Mouse (Mus musculus): ENCODE results near the gene Trim33. TPM values are rescaled to one million over a fixed set of nuclear protein-coding genes. Genes with fewer than 3 reads are reported as not detected.

The Trim33 gene
- polyA plus RNA-seq (2014; fragmentation: Nextera tagmentation; extraction: Ambion mirVana) = 32.8 and 41.5 TPM in 2 replicates

GRCm38 (mm10) chr3:103279182-103280149 is at the start of gene Trim33:
TSS of gene Trim33 (plus strand) at chr3:103279293.
- peak within 1 kb of the TSS; percentile 94 for H3K27ac ChIP-seq (ENCODE audit: low read depth, low read length)
- DNase-seq (ENCODE audit: low spot score) = peak; percentile 96
- WGBS = under 1% methylated on average over 110 of the region's 136 CpGs
- peak within 1 kb of the TSS; percentile 86 for H3K4me3 ChIP-seq (ENCODE audit: low read depth, low read length)
- H3K9me3 ChIP-seq (ENCODE audit: control insufficient read depth, low read length) = no peaks in the 10 kb centered on the region
- peak within 1 kb of the TSS; percentile 91 for H3K4me2 ChIP-seq (ENCODE audit: low read depth, low read length, severe bottlenecking)
- H3K4me1 ChIP-seq (replicated peaks; ENCODE audit: control insufficient read depth, insufficient read depth, low read length) = peaks cover 6% of the 10 kb centered on the region
- peak within 1 kb of the TSS; percentile 93 for H3K9ac ChIP-seq (ENCODE audit: low read length)
- no peaks in the 10 kb centered on the region for H3K27me3 ChIP-seq (ENCODE audit: control insufficient read depth, insufficient read depth, low read length)
- no peaks in the 10 kb centered on the region for H3K36me3 ChIP-seq (ENCODE audit: control insufficient read depth, insufficient read depth, low read length)
- peak; percentile 89 for ATAC-seq (replicated peaks; ENCODE audit: low FRiP score)

DNA sequence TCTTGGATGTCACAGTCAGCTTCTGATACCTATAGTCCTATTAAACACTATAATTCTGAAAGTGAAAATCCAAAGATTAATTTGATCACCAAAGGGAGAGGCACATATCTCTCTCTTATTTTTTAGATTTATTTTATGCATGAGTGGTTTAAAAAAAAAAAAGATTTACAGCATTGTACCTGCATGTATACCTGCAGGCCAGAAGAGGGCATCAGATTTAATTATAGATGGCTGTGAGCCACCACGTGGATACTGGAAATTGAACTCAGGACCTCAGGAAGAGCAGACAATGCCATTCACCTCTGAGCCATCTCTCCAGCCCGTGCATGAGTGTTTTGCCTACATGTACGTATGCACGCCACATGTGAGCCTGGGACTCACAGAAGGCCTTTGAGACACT is 46.7 kb upstream of the Trim33 start:
- no peak overlapping the region for H3K9ac ChIP-seq (ENCODE audit: low read length)
- peaks cover 4% of the 10 kb centered on the region; the same call in 1 of the 2 replicates for H3K9me3 ChIP-seq (ENCODE audit: control insufficient read depth, low read length)
- no peaks in the 10 kb centered on the region for H3K27me3 ChIP-seq (ENCODE audit: control insufficient read depth, insufficient read depth, low read length)
- no peaks in the 10 kb centered on the region for H3K36me3 ChIP-seq (ENCODE audit: control insufficient read depth, insufficient read depth, low read length)
- 72% methylated on average over 4 of the region's 4 CpGs for WGBS
- H3K4me2 ChIP-seq (ENCODE audit: low read depth, low read length, severe bottlenecking) = no peak overlapping the region
- ATAC-seq (replicated peaks; ENCODE audit: low FRiP score) (no peak), DNase-seq (ENCODE audit: low spot score) (no peak)
- no peak overlapping the region for H3K4me3 ChIP-seq (ENCODE audit: low read depth, low read length)
- no peaks in the 10 kb centered on the region for H3K4me1 ChIP-seq (replicated peaks; ENCODE audit: control insufficient read depth, insufficient read depth, low read length)
- no peak overlapping the region for H3K27ac ChIP-seq (ENCODE audit: low read depth, low read length)

GRCm38 (mm10) chr3:103241524-103241923 is 37.6 kb upstream of the Trim33 start:
- Histone ChIP-seq H3K9me3 (ENCODE audit: control insufficient read depth, low read length) (no peaks in the 10 kb centered on the region; the same call in 1 of the 2 replicates), H3K27ac (ENCODE audit: low read depth, low read length) (no peak overlapping the region), H3K4me3 (ENCODE audit: low read depth, low read length) (no peak overlapping the region), H3K9ac (ENCODE audit: low read length) (no peak overlapping the region), H3K4me1 (replicated peaks; ENCODE audit: control insufficient read depth, insufficient read depth, low read length) (no peaks in the 10 kb centered on the region), H3K27me3 (ENCODE audit: control insufficient read depth, insufficient read depth, low read length) (no peaks in the 10 kb centered on the region), H3K36me3 (ENCODE audit: control insufficient read depth, insufficient read depth, low read length) (no peaks in the 10 kb centered on the region), H3K4me2 (ENCODE audit: low read depth, low read length, severe bottlenecking) (no peak overlapping the region)
- 86% methylated on average over 2 of the region's 2 CpGs for WGBS
- ATAC-seq (replicated peaks; ENCODE audit: low FRiP score) = no peak
- no peak for DNase-seq (ENCODE audit: low spot score)

DNA sequence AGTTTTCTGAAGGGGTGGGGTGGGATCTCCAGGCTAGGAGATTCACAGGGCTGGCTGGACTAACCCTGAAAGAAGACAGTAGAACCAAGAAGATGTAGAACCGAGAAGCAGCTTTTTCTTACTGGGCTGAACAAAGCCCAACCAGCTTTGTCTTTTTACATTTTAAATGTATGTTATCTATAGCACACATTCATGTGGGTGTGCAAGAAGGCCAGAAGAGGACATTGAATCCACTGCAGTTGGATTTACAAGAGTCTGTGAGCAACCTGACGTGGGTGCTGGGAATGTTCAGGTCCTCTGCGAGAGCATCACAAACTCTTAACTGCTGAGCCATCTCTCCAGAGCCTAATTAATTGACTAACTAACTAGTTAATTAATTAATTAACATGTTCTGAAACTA is 36.9 kb upstream of the Trim33 start:
- no peak for DNase-seq (ENCODE audit: low spot score)
- no peaks in the 10 kb centered on the region for H3K27me3 ChIP-seq (ENCODE audit: control insufficient read depth, insufficient read depth, low read length)
- no peak overlapping the region for H3K4me3 ChIP-seq (ENCODE audit: low read depth, low read length)
- no peaks in the 10 kb centered on the region; the same call in 1 of the 2 replicates for H3K9me3 ChIP-seq (ENCODE audit: control insufficient read depth, low read length)
- WGBS = 92% methylated on average over 3 of the region's 3 CpGs
- H3K4me2 ChIP-seq (ENCODE audit: low read depth, low read length, severe bottlenecking) = no peak overlapping the region
- no peak overlapping the region for H3K9ac ChIP-seq (ENCODE audit: low read length)
- H3K27ac ChIP-seq (ENCODE audit: low read depth, low read length) = no peak overlapping the region
- no peak for ATAC-seq (replicated peaks; ENCODE audit: low FRiP score)
- H3K36me3 ChIP-seq (ENCODE audit: control insufficient read depth, insufficient read depth, low read length) = no peaks in the 10 kb centered on the region
- no peaks in the 10 kb centered on the region for H3K4me1 ChIP-seq (replicated peaks; ENCODE audit: control insufficient read depth, insufficient read depth, low read length)

DNA sequence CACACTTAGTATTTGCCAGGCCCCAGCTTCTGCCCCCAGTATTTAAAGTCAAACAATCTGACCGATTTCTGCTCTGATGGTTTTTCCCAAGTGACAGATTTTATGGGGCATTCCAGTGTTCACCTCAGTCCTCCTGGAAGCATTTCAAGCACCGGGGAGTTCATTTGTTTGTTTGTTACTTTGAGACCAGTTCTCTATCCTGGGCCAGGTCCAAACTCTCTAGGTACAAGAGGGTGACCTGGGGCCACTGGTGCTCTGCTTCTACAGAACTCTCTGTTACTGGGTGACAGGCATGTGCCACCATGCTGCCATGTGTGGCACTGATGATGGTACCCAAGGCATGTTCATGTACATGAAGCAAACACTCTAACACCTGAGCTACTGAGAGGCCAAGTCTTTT is 35.6 kb upstream of the Trim33 start:
- Histone ChIP-seq H3K27me3 (ENCODE audit: control insufficient read depth, insufficient read depth, low read length) (no peaks in the 10 kb centered on the region), H3K4me1 (replicated peaks; ENCODE audit: control insufficient read depth, insufficient read depth, low read length) (no peaks in the 10 kb centered on the region), H3K36me3 (ENCODE audit: control insufficient read depth, insufficient read depth, low read length) (no peaks in the 10 kb centered on the region), H3K9ac (ENCODE audit: low read length) (no peak overlapping the region), H3K9me3 (ENCODE audit: control insufficient read depth, low read length) (no peaks in the 10 kb centered on the region; the same call in 1 of the 2 replicates), H3K27ac (ENCODE audit: low read depth, low read length) (no peak overlapping the region), H3K4me2 (ENCODE audit: low read depth, low read length, severe bottlenecking) (no peak overlapping the region), H3K4me3 (ENCODE audit: low read depth, low read length) (no peak overlapping the region)
- no peak for ATAC-seq (replicated peaks; ENCODE audit: low FRiP score)
- DNase-seq (ENCODE audit: low spot score) = peak; percentile 24
- WGBS = 91% methylated on average over 2 of the region's 2 CpGs

DNA sequence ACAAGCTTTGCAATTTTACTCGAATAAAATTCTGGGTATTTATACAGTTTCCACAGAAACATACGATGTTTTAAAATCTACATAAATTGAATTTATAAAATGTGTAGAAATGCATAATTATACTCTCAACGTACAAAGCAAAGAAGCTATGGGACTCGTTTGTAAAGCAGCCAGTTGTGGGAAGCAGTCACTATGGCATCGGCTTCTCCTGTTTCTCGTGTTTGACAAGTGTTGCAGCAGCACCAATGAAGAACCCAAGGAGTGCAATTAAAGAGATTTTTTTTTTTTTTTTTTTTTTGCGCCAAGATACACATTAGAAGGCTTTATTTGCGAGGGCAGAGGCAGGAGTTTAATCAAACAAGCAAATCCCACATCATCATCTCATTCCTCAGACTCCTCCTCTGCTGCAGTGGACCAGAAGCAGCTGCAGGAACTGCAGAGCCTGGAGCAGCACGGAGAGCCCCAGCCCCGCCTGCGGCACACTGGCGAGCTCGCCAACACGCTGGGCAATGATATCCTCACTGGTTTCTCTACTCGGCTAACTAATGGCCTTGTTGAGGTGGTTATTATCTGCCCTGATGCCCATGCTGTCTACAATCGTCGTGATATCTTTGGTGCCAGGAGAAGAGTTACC is 32.3 kb upstream of the Trim33 start:
- Histone ChIP-seq H3K36me3 (ENCODE audit: control insufficient read depth, insufficient read depth, low read length) (no peaks in the 10 kb centered on the region), H3K27ac (ENCODE audit: low read depth, low read length) (no peak overlapping the region), H3K9ac (ENCODE audit: low read length) (no peak overlapping the region), H3K9me3 (ENCODE audit: control insufficient read depth, low read length) (no peaks in the 10 kb centered on the region), H3K4me1 (replicated peaks; ENCODE audit: control insufficient read depth, insufficient read depth, low read length) (no peaks in the 10 kb centered on the region), H3K27me3 (ENCODE audit: control insufficient read depth, insufficient read depth, low read length) (no peaks in the 10 kb centered on the region), H3K4me2 (ENCODE audit: low read depth, low read length, severe bottlenecking) (no peak overlapping the region), H3K4me3 (ENCODE audit: low read depth, low read length) (no peak overlapping the region)
- ATAC-seq (replicated peaks; ENCODE audit: low FRiP score) = no peak
- whole genome bisulfite sequencing = 83% methylated on average over 17 of the region's 17 CpGs
- no peak for DNase-seq (ENCODE audit: low spot score)

GRCm38 (mm10) chr3:103256089-103256819 is 22.8 kb upstream of the Trim33 start:
- DNase-seq (ENCODE audit: low spot score) (no peak), ATAC-seq (replicated peaks; ENCODE audit: low FRiP score) (no peak)
- WGBS = 80% methylated on average over 10 of the region's 10 CpGs
- Histone ChIP-seq H3K4me3 (ENCODE audit: low read depth, low read length) (no peak overlapping the region), H3K4me1 (replicated peaks; ENCODE audit: control insufficient read depth, insufficient read depth, low read length) (no peaks in the 10 kb centered on the region), H3K27me3 (ENCODE audit: control insufficient read depth, insufficient read depth, low read length) (no peaks in the 10 kb centered on the region), H3K27ac (ENCODE audit: low read depth, low read length) (no peak overlapping the region), H3K9me3 (ENCODE audit: control insufficient read depth, low read length) (no peaks in the 10 kb centered on the region), H3K4me2 (ENCODE audit: low read depth, low read length, severe bottlenecking) (no peak overlapping the region), H3K36me3 (ENCODE audit: control insufficient read depth, insufficient read depth, low read length) (no peaks in the 10 kb centered on the region), H3K9ac (ENCODE audit: low read length) (no peak overlapping the region)

DNA sequence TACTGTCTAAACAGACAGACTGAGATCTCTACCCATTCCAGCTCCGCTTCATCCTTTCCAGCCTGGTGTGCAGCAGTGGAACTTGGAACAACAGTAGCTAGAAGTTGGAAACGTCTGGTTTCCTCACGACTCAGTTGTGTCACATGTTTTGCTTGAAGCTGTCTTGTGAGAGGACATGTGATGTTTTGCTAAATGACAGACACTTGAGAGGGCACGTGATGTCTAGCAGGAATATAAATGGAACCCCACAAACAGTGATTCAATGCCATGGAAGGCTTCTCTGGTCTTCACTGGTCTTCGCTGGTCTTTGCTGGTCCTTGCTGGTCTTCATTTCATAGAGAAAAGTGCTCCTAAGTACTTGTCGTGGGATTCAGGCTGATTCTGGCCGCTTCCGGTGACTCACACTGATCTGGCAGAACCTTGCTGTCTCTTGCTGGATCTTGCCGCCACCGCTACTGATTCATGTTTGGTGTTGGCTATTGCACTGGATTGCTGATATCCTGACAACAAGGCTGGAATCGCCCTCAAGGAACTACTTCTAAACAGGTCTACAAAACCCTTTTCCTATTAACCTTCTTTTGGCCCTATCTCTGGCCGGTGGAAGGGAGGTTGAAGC is 16.2 kb upstream of the Trim33 start:
- H3K36me3 ChIP-seq (ENCODE audit: control insufficient read depth, insufficient read depth, low read length) = no peaks in the 10 kb centered on the region
- DNase-seq (ENCODE audit: low spot score) (no peak), ATAC-seq (replicated peaks; ENCODE audit: low FRiP score) (no peak)
- H3K9ac ChIP-seq (ENCODE audit: low read length) = no peak overlapping the region
- no peak overlapping the region for H3K4me3 ChIP-seq (ENCODE audit: low read depth, low read length)
- WGBS = 92% methylated on average over 12 of the region's 12 CpGs
- H3K4me2 ChIP-seq (ENCODE audit: low read depth, low read length, severe bottlenecking) = no peak overlapping the region
- no peak overlapping the region for H3K27ac ChIP-seq (ENCODE audit: low read depth, low read length)
- no peaks in the 10 kb centered on the region for H3K27me3 ChIP-seq (ENCODE audit: control insufficient read depth, insufficient read depth, low read length)
- H3K9me3 ChIP-seq (ENCODE audit: control insufficient read depth, low read length) = no peaks in the 10 kb centered on the region
- H3K4me1 ChIP-seq (replicated peaks; ENCODE audit: control insufficient read depth, insufficient read depth, low read length) = no peaks in the 10 kb centered on the region

Measured in forebrain, embryonic 11.5 days (tissue).